Comparison of ENCODE assay signal across 18 mouse cellular contexts in the genomic region with DNA sequence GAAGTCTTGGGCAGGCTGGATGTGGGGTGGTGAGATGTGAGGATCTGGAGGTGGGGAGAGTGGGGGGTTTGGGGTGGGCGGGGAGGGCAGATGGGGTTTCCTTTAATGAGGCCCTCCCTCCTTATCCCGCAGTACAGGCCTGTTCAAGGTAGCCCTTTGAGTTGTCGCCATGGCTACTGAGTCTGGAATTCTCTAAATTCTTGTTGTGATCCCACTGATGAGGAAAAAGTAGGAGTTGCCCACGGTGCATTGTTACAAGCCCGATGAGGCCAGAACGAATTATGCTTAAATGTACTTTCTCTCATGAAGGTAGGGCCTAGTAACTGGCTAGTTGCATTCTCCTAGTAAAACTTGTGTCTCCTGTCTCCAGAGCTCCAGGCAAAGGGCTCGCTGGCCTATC. TPM values are rescaled to one million over a fixed set of nuclear protein-coding genes. Genes with fewer than 3 reads are reported as not detected.
DNase-seq lines count a peak whose midpoint lies in the region; ATAC-seq and TF ChIP-seq lines count a peak whose summit lies in the region.
"Had no signal": no experiment of that assay in that cellular context is flagged by ENCODE, and none has a peak within 500 bp of the region (broad histone marks: within the 10 kb centered on the region; RNA-seq: fewer than 3 reads in every experiment).

No protein-coding gene starts in this region.

- TF ChIP-seq POLR2A in brain, embryonic 14.5 days (IDR thresholded peaks at IDR 0.05; ENCODE audit: borderline replicate concordance, extremely low read depth, insufficient read depth, insufficient read length, poor library complexity, severe bottlenecking): no peak

- no peak overlapping the region for H3K4me2 ChIP-seq in forebrain, embryonic 14.5 days (ENCODE audit: low read length)
- H3K4me2 ChIP-seq in forebrain, embryonic 16.5 days (ENCODE audit: low read length): no peak overlapping the region
- H3K4me2 ChIP-seq: heart, embryonic 13.5 days; hindbrain, embryonic 13.5 days had no signal

- no peak for ATAC-seq in forebrain, embryonic 14.5 days
- no peak for ATAC-seq in forebrain, embryonic 16.5 days
- no peak for ATAC-seq in megakaryocyte progenitor cell, adult 5-6 weeks (replicated peaks; ENCODE audit: poor library complexity)
- ATAC-seq: intestine, postnatal 0 days had no signal

- peak; percentile 7 for DNase-seq in forebrain, embryonic 14.5 days (ENCODE audit: low spot score)
- DNase-seq in R1 (ENCODE audit: low read depth, low spot score): peak; percentile 85
- DNase-seq in brain, embryonic 14.5 days (ENCODE audit: low read depth): peak; percentile 40
- DNase-seq in embryo, embryonic 9.5 days (ENCODE audit: extremely low spot score): peak; percentile 25
- DNase-seq in lung, adult 18-20 months: no peak
- DNase-seq: adrenal gland, postnatal 10 days; cerebellum, adult 11-12 months; cerebellum, adult 9-10 months; cerebellum, postnatal 25 days; gastrocnemius, postnatal 36 days; heart, adult 11 months; heart, postnatal 4 days; kidney, adult 8-10 months had no signal

- WGBS in forebrain, embryonic 14.5 days: 22% methylated on average over 7 of the region's 7 CpGs
- WGBS in forebrain, embryonic 16.5 days: 17% methylated on average over 7 of the region's 7 CpGs

- no peaks in the 10 kb centered on the region for H3K27me3 ChIP-seq in forebrain, embryonic 14.5 days (replicated peaks; ENCODE audit: control insufficient read depth, insufficient read depth, low read length)
- H3K27me3 ChIP-seq in forebrain, embryonic 16.5 days (replicated peaks; ENCODE audit: control insufficient read depth, insufficient read depth, low read length): no peaks in the 10 kb centered on the region
- H3K27me3 ChIP-seq: heart, embryonic 13.5 days; hindbrain, embryonic 13.5 days had no signal

- H3K4me1 ChIP-seq in forebrain, embryonic 14.5 days (ENCODE audit: control insufficient read depth, insufficient read depth, low read length): no peaks in the 10 kb centered on the region
- H3K4me1 ChIP-seq in forebrain, embryonic 16.5 days (replicated peaks; ENCODE audit: control insufficient read depth, insufficient read depth, low read length): no peaks in the 10 kb centered on the region
- H3K4me1 ChIP-seq: heart, embryonic 13.5 days; hindbrain, embryonic 13.5 days had no signal

- H3K9me3 ChIP-seq in forebrain, embryonic 14.5 days (replicated peaks; ENCODE audit: control insufficient read depth, low read length): no peaks in the 10 kb centered on the region
- H3K9me3 ChIP-seq in forebrain, embryonic 16.5 days (ENCODE audit: control insufficient read depth, low read length): no peaks in the 10 kb centered on the region
- H3K9me3 ChIP-seq: heart, embryonic 13.5 days; hindbrain, embryonic 13.5 days had no signal

- H3K27ac ChIP-seq in forebrain, embryonic 14.5 days (ENCODE audit: low read depth, low read length): no peak overlapping the region
- H3K27ac ChIP-seq in forebrain, embryonic 16.5 days (ENCODE audit: low read length): no peak overlapping the region
- H3K27ac ChIP-seq: heart, embryonic 13.5 days; hindbrain, embryonic 13.5 days had no signal

- H3K36me3 ChIP-seq in forebrain, embryonic 14.5 days (ENCODE audit: control insufficient read depth, insufficient read depth, low read length): no peaks in the 10 kb centered on the region
- H3K36me3 ChIP-seq in forebrain, embryonic 16.5 days (ENCODE audit: control insufficient read depth, insufficient read depth): no peaks in the 10 kb centered on the region
- H3K36me3 ChIP-seq: heart, embryonic 13.5 days; hindbrain, embryonic 13.5 days had no signal

- no peak overlapping the region for H3K9ac ChIP-seq in forebrain, embryonic 14.5 days (ENCODE audit: low read length)
- H3K9ac ChIP-seq in forebrain, embryonic 16.5 days (replicated peaks; ENCODE audit: low read depth, low read length): no peak overlapping the region
- H3K9ac ChIP-seq: heart, embryonic 13.5 days; hindbrain, embryonic 13.5 days had no signal

- no peak for TF ChIP-seq CTCF in brain, embryonic 14.5 days (IDR thresholded peaks at IDR 0.05; ENCODE audit: borderline replicate concordance, extremely low read depth, insufficient read depth, insufficient read length)

- no peak overlapping the region for H3K4me3 ChIP-seq in forebrain, embryonic 14.5 days (ENCODE audit: low read depth, low read length)
- no peak overlapping the region for H3K4me3 ChIP-seq in forebrain, embryonic 16.5 days (replicated peaks; ENCODE audit: low read length)
- H3K4me3 ChIP-seq: heart, embryonic 13.5 days; hindbrain, embryonic 13.5 days had no signal

RNA-seq across cellular contexts. Expression of gene Zfp799, which starts 21.5 kb away (rescaled TPM):
- 20.7 and 25.7 TPM in 2 replicates for polyA plus RNA-seq in forebrain, embryonic 14.5 days (2014; fragmentation: Nextera tagmentation; extraction: Ambion mirVana)
- 18.8 and 20.0 TPM in 2 replicates for polyA plus RNA-seq in forebrain, embryonic 16.5 days (2015; fragmentation: Nextera tagmentation; extraction: Ambion mirVana)
- polyA plus RNA-seq in brain, embryonic 14.5 days (2012; rRNA removed): 18.4 and 19.9 TPM in 2 replicates
- 4.9 and 7.9 TPM in 2 replicates for total RNA-seq in megakaryocyte progenitor cell, adult 5-6 weeks (2015)
- total RNA-seq in megakaryocyte progenitor cell, adult 5-6 weeks (2017): 3.5 and 8.3 TPM in 2 replicates

RNA-seq across cellular contexts. Expression of gene Zfp870, which starts 39.9 kb away (rescaled TPM):
- 8.5 and 10.9 TPM in 2 replicates for polyA plus RNA-seq in forebrain, embryonic 14.5 days (2014; fragmentation: Nextera tagmentation; extraction: Ambion mirVana)
- 8.1 and 10.4 TPM in 2 replicates for polyA plus RNA-seq in forebrain, embryonic 16.5 days (2015; fragmentation: Nextera tagmentation; extraction: Ambion mirVana)
- 4.6 and 5.2 TPM in 2 replicates for polyA plus RNA-seq in brain, embryonic 14.5 days (2012; rRNA removed)
- 3.6 and 4.1 TPM in 2 replicates for total RNA-seq in megakaryocyte progenitor cell, adult 5-6 weeks (2015)
- 2.0 and 2.8 TPM in 2 replicates for total RNA-seq in megakaryocyte progenitor cell, adult 5-6 weeks (2017)

RNA-seq across cellular contexts. Expression of gene Zfp811, which starts 41.9 kb away (rescaled TPM):
- 22.2 and 25.2 TPM in 2 replicates for polyA plus RNA-seq in forebrain, embryonic 14.5 days (2014; fragmentation: Nextera tagmentation; extraction: Ambion mirVana)
- polyA plus RNA-seq in forebrain, embryonic 16.5 days (2015; fragmentation: Nextera tagmentation; extraction: Ambion mirVana): 39.5 and 46.2 TPM in 2 replicates
- polyA plus RNA-seq in brain, embryonic 14.5 days (2012; rRNA removed): 21.9 and 40.7 TPM in 2 replicates
- not detected in 2 replicates for total RNA-seq in megakaryocyte progenitor cell, adult 5-6 weeks (2015)
- total RNA-seq in megakaryocyte progenitor cell, adult 5-6 weeks (2017): not detected in 2 replicates

Comparison
In these comparisons a context has a peak if more than half of its experiments do, and no peak if none do; other contexts are left out.
1. DNase-seq: peak in forebrain, embryonic 14.5 days (single experiment), R1 (single experiment), brain, embryonic 14.5 days (single experiment) and embryo, embryonic 9.5 days (single experiment); none in lung, adult 18-20 months (0 of 2).